Mouse (Mus musculus) heart, embryonic 15.5 days (tissue): Measurements from ENCODE around the gene Washc1. TPM values are rescaled to one million over a fixed set of nuclear protein-coding genes. Genes with fewer than 3 reads are reported as not detected.
"Not testable (repeated sequence)": the region's sequence is repeated elsewhere in the genome, so short reads cannot be mapped to it uniquely, and the experiment has no call there.

ENCODE experiments used
- ATAC-seq: fragments of 200-750 bp; cut with Nextera tagmentation; replicated peaks from 2 replicates; pipeline ENCODE4 v1.8.0; 2017; ENCODE audit warnings: low read depth, moderate TSS enrichment; ENCODE audit not compliant: insufficient number of reproducible peaks, insufficient read depth, low FRiP score
- H3K27ac ChIP-seq: fragments of 300-500 bp; sonication (generic); 2 replicates; pipeline ENCODE4 v1.5.1; 2015; ENCODE audit warnings: mild to moderate bottlenecking, inconsistent platforms
- H3K27me3 ChIP-seq: fragments of 300-500 bp; sonication (generic); 2 replicates; pipeline ENCODE4 v1.6.1; 2015; ENCODE audit warnings: inconsistent platforms
- H3K36me3 ChIP-seq: fragments of 300-500 bp; sonication (generic); 2 replicates; pipeline ENCODE4 v1.6.1; 2015; ENCODE audit warnings: mild to moderate bottlenecking, inconsistent platforms
- H3K4me1 ChIP-seq: fragments of 300-500 bp; sonication (generic); replicated peaks from 2 replicates; pipeline ENCODE4 v1.6.1; 2015; ENCODE audit warnings: inconsistent platforms
- H3K4me2 ChIP-seq: fragments of 300-500 bp; sonication (generic); 2 replicates; pipeline ENCODE4 v1.6.1; 2015; ENCODE audit warnings: inconsistent platforms, mild to moderate bottlenecking, moderate library complexity
- H3K4me3 ChIP-seq: fragments of 300-500 bp; sonication (generic); 2 replicates; pipeline ENCODE4 v1.5.1; 2015; ENCODE audit warnings: mild to moderate bottlenecking, inconsistent platforms
- H3K9ac ChIP-seq: fragments of 300-500 bp; sonication (generic); 2 replicates; pipeline ENCODE4 v1.6.1; 2015; ENCODE audit warnings: mild to moderate bottlenecking, inconsistent platforms
- H3K9me3 ChIP-seq: fragments of 300-500 bp; sonication (generic); replicated peaks from 2 replicates; pipeline ENCODE4 v1.6.1; 2016; ENCODE audit warnings: inconsistent platforms
- WGBS: fragments of 180-500 bp; shearing (Covaris S2); methylation state at CpG from one replicate; pipeline ENCODE4 v1.1.7; 2015; ENCODE audit warnings: mixed read lengths; 5-methylcytosine and 5-hydroxymethylcytosine counted together
- polyA plus RNA-seq: library from polyadenylated mRNA; unstranded; fragments of >200 nt; fragmentation: Nextera tagmentation; extraction: Ambion mirVana; gene quantifications from 2 replicates; pipeline ENCODE4 v1.2.1, GENCODE M21; 2015

Washc1 gene
- polyA plus RNA-seq: 25.5 and 31.0 TPM in 2 replicates

DNA sequence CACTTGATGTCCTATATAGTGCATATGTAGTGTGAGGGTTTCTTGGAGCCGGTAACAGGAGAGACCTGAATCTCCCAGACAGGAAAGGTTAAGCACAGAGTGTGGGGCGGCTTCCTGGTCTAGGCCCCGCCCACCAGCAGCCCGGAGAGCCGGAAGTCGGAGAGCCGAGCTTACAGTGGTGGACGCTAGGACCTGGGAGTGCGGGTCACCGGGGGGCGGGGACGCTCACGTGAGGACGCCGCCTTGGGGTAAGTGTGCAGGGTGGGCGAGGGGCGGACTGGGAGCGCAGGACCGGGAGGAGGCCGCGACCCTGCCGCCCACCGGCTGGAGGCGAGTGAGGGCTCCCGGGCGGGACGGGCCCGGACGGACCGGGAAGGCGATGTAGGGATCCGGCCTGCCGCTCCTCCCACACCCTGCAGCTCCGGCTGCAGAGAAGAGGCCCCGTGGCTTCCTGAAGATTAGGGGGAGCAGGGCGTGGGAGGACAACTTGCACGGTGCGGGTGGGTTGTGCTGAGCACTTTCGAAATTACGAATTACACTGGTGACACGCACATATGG, at the start of gene Washc1:
Gene Washc1 (plus strand): TSS at position 144 of the 558 bp plus-strand sequence.
- peak within 1 kb of the TSS; percentile 88 for H3K9ac ChIP-seq
- under 1% methylated on average over 41 of the region's 41 CpGs for WGBS
- H3K4me1 ChIP-seq: peaks cover 16% of the 10 kb centered on the region
- peak; percentile 99 for ATAC-seq
- H3K4me3 ChIP-seq: peak within 1 kb of the TSS; percentile 96
- H3K27ac ChIP-seq: peak within 1 kb of the TSS; percentile 87
- H3K36me3 ChIP-seq: peaks cover 27% of the 10 kb centered on the region
- peak within 1 kb of the TSS; percentile 74 for H3K4me2 ChIP-seq
- H3K27me3 ChIP-seq: no peaks in the 10 kb centered on the region
- H3K9me3 ChIP-seq: no peaks in the 10 kb centered on the region

DNA sequence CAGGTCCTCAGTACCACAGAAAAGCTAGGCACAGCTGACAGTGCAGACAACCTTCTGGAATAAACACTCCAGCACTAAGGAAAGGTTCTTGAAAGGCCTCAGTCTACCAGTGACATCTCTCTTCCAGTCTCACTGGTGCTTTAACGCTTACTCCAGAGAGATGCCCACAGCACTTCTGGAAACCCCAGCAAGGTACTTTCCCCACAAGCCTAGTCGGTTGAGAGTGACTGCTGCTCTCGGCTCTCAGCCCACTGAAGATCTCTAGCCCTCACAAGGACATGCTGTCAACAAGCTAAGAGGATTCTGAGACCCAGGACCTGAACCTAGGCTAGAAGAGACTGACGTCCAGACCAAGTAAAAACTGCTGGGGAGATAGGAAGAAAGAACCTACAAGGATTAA, 46.2 kb upstream of the Washc1 start:
- H3K4me1 ChIP-seq: no peaks in the 10 kb centered on the region
- H3K36me3 ChIP-seq: no peaks in the 10 kb centered on the region
- no peaks in the 10 kb centered on the region for H3K9me3 ChIP-seq
- ATAC-seq: no peak
- no peaks in the 10 kb centered on the region for H3K27me3 ChIP-seq
- 63% methylated on average over 4 of the region's 4 CpGs for WGBS
- no peak overlapping the region for H3K9ac ChIP-seq
- H3K27ac ChIP-seq: no peak overlapping the region
- no peak overlapping the region for H3K4me2 ChIP-seq
- no peak overlapping the region for H3K4me3 ChIP-seq

GRCm38 (mm10) chr17:66069036-66069435, 42.3 kb upstream of the Washc1 start:
- not testable (repeated sequence) for H3K4me2 ChIP-seq, H3K9me3 ChIP-seq, H3K4me1 ChIP-seq, H3K27me3 ChIP-seq, H3K4me3 ChIP-seq, H3K27ac ChIP-seq, H3K36me3 ChIP-seq, H3K9ac ChIP-seq, ATAC-seq
- WGBS: 90% methylated on average over 2 of the region's 2 CpGs

- ATAC-seq: no peak
- H3K9me3 ChIP-seq: no peaks in the 10 kb centered on the region
- H3K4me1 ChIP-seq: peaks cover 17% of the 10 kb centered on the region
- H3K27me3 ChIP-seq: no peaks in the 10 kb centered on the region
- no peak overlapping the region for H3K9ac ChIP-seq
- no peak overlapping the region for H3K27ac ChIP-seq
- no peaks in the 10 kb centered on the region for H3K36me3 ChIP-seq
- WGBS: 85% methylated on average over 7 of the region's 7 CpGs
- no peak overlapping the region for H3K4me3 ChIP-seq
- no peak overlapping the region for H3K4me2 ChIP-seq
Observed at GRCm38 (mm10) chr17:66073971-66074370, 37.4 kb upstream of the Washc1 start.

- peak overlapping the region; percentile 95 for H3K27ac ChIP-seq
- 8% methylated on average over 12 of the region's 12 CpGs for WGBS
- peaks cover 16% of the 10 kb centered on the region for H3K36me3 ChIP-seq
Observed at GRCm38 (mm10) chr17:66075827-66076173, 35.5 kb upstream of the Washc1 start.

GRCm38 (mm10) chr17:66076174-66076927, 35.0 kb upstream of the Washc1 start:
- H3K36me3 ChIP-seq: peaks cover 21% of the 10 kb centered on the region
- H3K27ac ChIP-seq: peak overlapping the region; percentile 95
- H3K4me3 ChIP-seq: peak overlapping the region; percentile 99
- H3K4me1 ChIP-seq: peaks cover 17% of the 10 kb centered on the region
- peak; percentile 82 for ATAC-seq
- no peaks in the 10 kb centered on the region for H3K9me3 ChIP-seq
- WGBS: under 1% methylated on average over 90 of the region's 95 CpGs
- H3K27me3 ChIP-seq: no peaks in the 10 kb centered on the region
- peak overlapping the region; percentile 92 for H3K4me2 ChIP-seq
- peak overlapping the region; percentile 82 for H3K9ac ChIP-seq

More at GRCm38 (mm10) chr17:66075827-66076173, 35.5 kb upstream of the Washc1 start:
- Histone ChIP-seq H3K9ac (peak overlapping the region; percentile 82), H3K4me2 (peak overlapping the region; percentile 92), H3K4me1 (peaks cover 17% of the 10 kb centered on the region), H3K27me3 (no peaks in the 10 kb centered on the region), H3K9me3 (no peaks in the 10 kb centered on the region), H3K4me3 (peak overlapping the region; percentile 99)
- ATAC-seq: no peak

GRCm38 (mm10) chr17:66076934-66077333, 34.4 kb upstream of the Washc1 start, which contains the start of gene Ankrd12:
Gene Ankrd12 (minus strand): TSS chr17:66077089.
- peak; percentile 98 for ATAC-seq
- Histone ChIP-seq H3K9ac (peak within 1 kb of the TSS; percentile 82), H3K27ac (peak within 1 kb of the TSS; percentile 95), H3K4me3 (peak within 1 kb of the TSS; percentile 99), H3K4me2 (peak within 1 kb of the TSS; percentile 92), H3K4me1 (peaks cover 17% of the 10 kb centered on the region), H3K27me3 (no peaks in the 10 kb centered on the region), H3K9me3 (no peaks in the 10 kb centered on the region), H3K36me3 (peaks cover 23% of the 10 kb centered on the region)
- WGBS: under 1% methylated on average over 52 of the region's 53 CpGs

- Histone ChIP-seq H3K27ac (peak overlapping the region; percentile 95), H3K4me2 (peak overlapping the region; percentile 92), H3K36me3 (peaks cover 23% of the 10 kb centered on the region), H3K4me1 (peaks cover 17% of the 10 kb centered on the region), H3K27me3 (no peaks in the 10 kb centered on the region), H3K4me3 (peak overlapping the region; percentile 99), H3K9me3 (no peaks in the 10 kb centered on the region), H3K9ac (peak overlapping the region; percentile 65)
- WGBS: 1% methylated on average over 23 of the region's 23 CpGs
- peak; percentile 45 for ATAC-seq
Observed at GRCm38 (mm10) chr17:66077437-66077850, 33.9 kb upstream of the Washc1 start.

DNA sequence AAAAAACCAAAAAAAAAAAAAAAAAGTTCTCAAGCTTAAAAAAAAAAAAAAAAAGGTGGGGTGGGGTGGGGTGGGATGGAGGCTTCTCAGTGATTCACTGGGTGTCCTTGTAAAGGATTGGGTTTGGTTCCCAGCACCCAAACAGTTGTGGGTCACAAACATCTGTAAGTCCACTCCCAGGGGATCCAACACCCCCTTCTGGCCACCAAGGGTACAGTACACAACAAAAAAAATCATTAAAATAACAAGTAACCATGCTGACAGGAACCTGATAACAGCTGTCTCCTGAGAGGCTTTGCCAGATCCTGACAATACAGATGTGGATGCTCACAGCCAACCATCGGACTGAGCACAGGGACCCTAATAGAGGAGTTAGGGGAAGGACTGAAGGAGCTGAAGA, 26.9 kb upstream of the Washc1 start:
- ATAC-seq: no peak
- 32% methylated on average over 1 of the region's 1 CpGs for WGBS
- no peaks in the 10 kb centered on the region for H3K27me3 ChIP-seq
- H3K36me3 ChIP-seq: peaks cover 54% of the 10 kb centered on the region
- H3K4me3 ChIP-seq: no peak overlapping the region
- H3K9me3 ChIP-seq: no peaks in the 10 kb centered on the region
- no peak overlapping the region for H3K4me2 ChIP-seq
- no peak overlapping the region for H3K9ac ChIP-seq
- no peaks in the 10 kb centered on the region for H3K4me1 ChIP-seq
- H3K27ac ChIP-seq: no peak overlapping the region

DNA sequence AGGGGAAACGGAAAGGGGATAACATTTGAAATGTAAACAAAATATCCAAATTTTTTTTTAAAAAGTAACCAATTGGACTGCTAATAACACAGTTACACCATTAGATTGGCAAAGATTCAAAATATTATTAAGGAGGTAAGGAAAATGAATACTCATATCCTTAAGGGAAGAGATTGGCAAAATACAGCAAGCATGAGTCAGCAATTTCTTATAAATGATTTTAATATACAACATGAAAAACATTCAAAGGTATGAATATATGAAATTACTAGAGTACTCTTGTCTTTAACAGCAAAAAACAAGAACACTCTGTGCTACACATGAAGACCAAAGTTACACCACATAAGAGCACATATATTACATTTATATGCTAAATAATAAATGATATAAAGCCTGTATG, 26.3 kb upstream of the Washc1 start:
- Histone ChIP-seq H3K36me3 (peaks cover 52% of the 10 kb centered on the region), H3K9ac (no peak overlapping the region), H3K4me3 (no peak overlapping the region), H3K27me3 (no peaks in the 10 kb centered on the region), H3K4me2 (no peak overlapping the region), H3K9me3 (no peaks in the 10 kb centered on the region), H3K27ac (no peak overlapping the region), H3K4me1 (no peaks in the 10 kb centered on the region)
- WGBS: 88% methylated on average over 1 of the region's 1 CpGs
- no peak for ATAC-seq

DNA sequence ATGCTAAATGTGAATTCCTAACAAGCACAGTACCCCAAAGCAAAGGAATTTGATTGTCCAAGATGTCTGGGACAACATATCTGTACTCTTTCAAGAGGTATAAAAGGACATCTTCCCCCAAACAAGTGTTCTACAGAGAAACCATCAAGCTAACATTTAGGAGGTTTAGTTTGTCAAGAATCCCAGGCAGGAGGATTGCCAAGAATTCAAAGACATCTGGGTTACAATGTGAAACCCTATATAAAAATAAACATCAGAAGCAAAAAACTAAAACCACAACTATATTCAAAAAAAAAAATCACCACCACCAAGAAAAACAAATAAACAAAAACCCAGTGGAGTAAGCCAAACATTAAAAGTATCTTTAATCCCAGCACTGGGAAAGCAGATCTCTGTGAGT, 21.1 kb upstream of the Washc1 start:
- no peak for ATAC-seq
- no peak overlapping the region for H3K4me3 ChIP-seq
- no peak overlapping the region for H3K4me2 ChIP-seq
- H3K4me1 ChIP-seq: no peaks in the 10 kb centered on the region
- no peaks in the 10 kb centered on the region for H3K9me3 ChIP-seq
- H3K27me3 ChIP-seq: no peaks in the 10 kb centered on the region
- no peak overlapping the region for H3K9ac ChIP-seq
- no peak overlapping the region for H3K27ac ChIP-seq
- H3K36me3 ChIP-seq: peaks cover 42% of the 10 kb centered on the region

DNA sequence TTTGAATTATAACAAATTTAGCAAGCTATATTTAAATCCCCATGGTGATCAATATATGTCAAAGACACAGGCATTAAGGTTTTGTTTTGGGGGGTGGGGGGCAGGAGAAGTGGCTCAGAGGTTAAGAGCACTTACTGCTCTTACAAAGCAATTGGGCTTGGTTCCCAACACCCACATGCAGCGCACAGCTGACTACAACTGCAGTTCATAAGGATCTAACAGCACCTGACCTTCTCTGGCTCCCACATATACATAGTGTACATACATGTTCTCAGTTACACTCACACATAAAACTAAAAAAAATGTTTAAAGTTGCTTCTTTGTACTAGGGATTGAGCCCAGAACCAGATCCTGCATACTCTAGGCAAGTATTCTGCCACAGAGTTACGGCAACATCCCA, 20.0 kb upstream of the Washc1 start:
- no peak overlapping the region for H3K9ac ChIP-seq
- no peak overlapping the region for H3K4me2 ChIP-seq
- H3K27ac ChIP-seq: no peak overlapping the region
- no peak overlapping the region for H3K4me3 ChIP-seq
- no peaks in the 10 kb centered on the region for H3K27me3 ChIP-seq
- H3K9me3 ChIP-seq: no peaks in the 10 kb centered on the region
- peaks cover 31% of the 10 kb centered on the region for H3K36me3 ChIP-seq
- ATAC-seq: no peak
- WGBS: 89% methylated on average over 2 of the region's 2 CpGs
- no peaks in the 10 kb centered on the region for H3K4me1 ChIP-seq
